Mouse (Mus musculus) CH12.LX (cell line): Measurements from ENCODE around the gene Hcrtr1. TPM values are rescaled to one million over a fixed set of nuclear protein-coding genes. Genes with fewer than 3 reads are reported as not detected.
A peak's percentile ranks its signal among the peaks of the same experiment; 100 is the strongest.

ENCODE experiments used
- DNase-seq: peaks from one replicate; pipeline ENCODE4 v3.0.0-alpha.2; 2013; ENCODE audit errors: extremely low read depth
- H3K27ac ChIP-seq: 2 replicates; pipeline ENCODE4 v1.5.1; 2012; ENCODE audit warnings: low read depth, mild to moderate bottlenecking, control low read depth, moderate library complexity; ENCODE audit not compliant: insufficient read depth
- H3K27me3 ChIP-seq: replicated peaks from 2 replicates; pipeline ENCODE3; 2012; ENCODE audit warnings: inconsistent platforms
- H3K36me3 ChIP-seq, 2 experiments: replicated peaks in 1 of 2; 2 replicates each; pipeline versions ENCODE3 to v1.6.1; 2012; ENCODE audit warnings: inconsistent platforms in 1 of 2, low read length in 1 of 2, mild to moderate bottlenecking in 1 of 2, mixed read lengths in 1 of 2, moderate library complexity in 1 of 2; ENCODE audit not compliant: control insufficient read depth in 1 of 2, insufficient read depth in 1 of 2
- H3K4me1 ChIP-seq, 2 experiments: 2 replicates each; pipeline ENCODE4 v1.6.1; 2012; ENCODE audit warnings: inconsistent platforms in 1 of 2, moderate library complexity in 1 of 2; ENCODE audit not compliant: insufficient read depth in 2 of 2, control insufficient read depth in 1 of 2
- H3K4me2 ChIP-seq: 2 replicates; pipeline ENCODE4 v1.6.1; 2012; ENCODE audit warnings: low read depth, mild to moderate bottlenecking, control low read depth; ENCODE audit not compliant: poor library complexity, insufficient read depth, severe bottlenecking
- H3K4me3 ChIP-seq, 3 experiments: fragments of 150-350 bp in 1 of 3; sonication (generic) in 1 of 3; replicated peaks in 1 of 3; 2 replicates each; pipeline versions ENCODE3 to v1.5.1; 2011 to 2012; ENCODE audit warnings: low read depth in 2 of 3, low read length in 2 of 3, mild to moderate bottlenecking in 2 of 3, moderate library complexity in 2 of 3, control low read depth in 1 of 3, improper control_type of control experiment in 1 of 3, inconsistent platforms in 1 of 3, mixed read lengths in 1 of 3; ENCODE audit not compliant: poor library complexity in 1 of 3
- H3K79me2 ChIP-seq: replicated peaks from 2 replicates; pipeline ENCODE4 v1.6.1; 2012; ENCODE audit warnings: mild to moderate bottlenecking, moderate library complexity; ENCODE audit not compliant: control insufficient read depth, poor library complexity, insufficient read depth, severe bottlenecking; ENCODE audit errors: extremely low read depth
- H3K9ac ChIP-seq: 2 replicates; pipeline ENCODE4 v1.6.1; 2012; ENCODE audit warnings: low read depth, mild to moderate bottlenecking, control low read depth, moderate library complexity; ENCODE audit not compliant: insufficient read depth
- H3K9me3 ChIP-seq: replicated peaks from 2 replicates; pipeline ENCODE3; 2012; ENCODE audit warnings: low read length, inconsistent platforms, mixed read lengths
- CHD2 ChIP-seq: IDR thresholded peaks from 2 replicates; pipeline ENCODE4 v1.6.1; 2011; ENCODE audit warnings: low read length, improper control_type of control experiment
- CTCF ChIP-seq, 2 experiments: IDR thresholded peaks in 1 of 2; conservative IDR thresholded peaks in 1 of 2; 2 replicates each; pipeline ENCODE4 v1.5.1; 2011 to 2012; ENCODE audit warnings: low read depth in 2 of 2, low read length in 2 of 2, improper control_type of control experiment in 1 of 2, inconsistent platforms in 1 of 2, mild to moderate bottlenecking in 1 of 2, moderate library complexity in 1 of 2
- EP300 ChIP-seq: IDR thresholded peaks from 2 replicates; pipeline ENCODE4 v1.6.1; 2011; ENCODE audit warnings: low read length, improper control_type of control experiment
- IRF4 ChIP-seq: IDR thresholded peaks from 2 replicates; pipeline ENCODE4 v1.6.1; 2014; ENCODE audit warnings: low read depth, mild to moderate bottlenecking, inconsistent platforms, low read length, improper control_type of control experiment
- JUND ChIP-seq: conservative IDR thresholded peaks from 2 replicates; pipeline ENCODE4 v1.6.1; 2011; ENCODE audit warnings: low read depth, low read length, improper control_type of control experiment
- MAZ ChIP-seq: IDR thresholded peaks from 2 replicates; pipeline ENCODE4 v1.6.1; 2012; ENCODE audit warnings: low read depth, mild to moderate bottlenecking, inconsistent platforms, low read length, improper control_type of control experiment, moderate library complexity
- MEF2A ChIP-seq: IDR thresholded peaks from 2 replicates; pipeline ENCODE4 v1.6.1; 2014; ENCODE audit warnings: low read depth, mild to moderate bottlenecking, inconsistent platforms, low read length, improper control_type of control experiment, borderline replicate concordance
- PAX5 ChIP-seq: IDR thresholded peaks from 2 replicates; pipeline ENCODE4 v1.6.1; 2012; ENCODE audit warnings: low read length, inconsistent platforms, mixed read lengths
- POLR2AphosphoS2 ChIP-seq: IDR thresholded peaks from 2 replicates; pipeline ENCODE4 v1.6.1; 2011; ENCODE audit warnings: low read depth, low read length, improper control_type of control experiment
- RAD21 ChIP-seq: IDR thresholded peaks from 2 replicates; pipeline ENCODE4 v1.6.1; 2011; ENCODE audit warnings: low read depth, mild to moderate bottlenecking, low read length, improper control_type of control experiment, moderate library complexity
- SIN3A ChIP-seq: IDR thresholded peaks from 2 replicates; pipeline ENCODE4 v1.6.1; 2012; ENCODE audit warnings: low read length, improper control_type of control experiment, inconsistent platforms
- TBP ChIP-seq: conservative IDR thresholded peaks from 2 replicates; pipeline ENCODE4 v1.6.1; 2011; ENCODE audit warnings: low read depth, low read length, improper control_type of control experiment
- TCF12 ChIP-seq: IDR thresholded peaks from 2 replicates; pipeline ENCODE4 v1.6.1; 2014; ENCODE audit warnings: low read depth, mild to moderate bottlenecking, inconsistent platforms, low read length, improper control_type of control experiment
- UBTF ChIP-seq: IDR thresholded peaks from 2 replicates; pipeline ENCODE4 v1.6.1; 2012; ENCODE audit warnings: low read depth, mild to moderate bottlenecking, inconsistent platforms, low read length, improper control_type of control experiment, moderate library complexity
- USF1 ChIP-seq: IDR thresholded peaks from 2 replicates; pipeline ENCODE4 v1.6.1; 2014; ENCODE audit warnings: low read depth, mild to moderate bottlenecking, inconsistent platforms, low read length, improper control_type of control experiment
- dilution Hi-C: fragments of 300-500 bp; cut with MboI; formaldehyde crosslinking; loops from 2 replicates; pipeline ENCODE4 v1.14.3; 2020; ENCODE audit warnings: low sequenced_read_pairs; ENCODE audit not compliant: extremely low pct_unique_long_range_greater_than_20kb, extremely low pct_ligation_motif_present
- in situ Hi-C: fragments of 300-500 bp; cut with MboI; formaldehyde crosslinking; loops from 3 replicates; pipeline ENCODE4 v1.14.3; 2019; ENCODE audit warnings: low sequenced_read_pairs, low pct_ligation_motif_present, low pct_unique_long_range_greater_than_20kb, mixed read lengths
- polyA plus RNA-seq: library from polyadenylated mRNA; unstranded; fragments of >175 nt; gene quantifications from 2 replicates; pipeline ENCODE4 v1.2.1, GENCODE M21; 2012; ENCODE audit warnings: low read depth; ENCODE audit not compliant: insufficient read length
- total RNA-seq, 2 experiments: library from RNA; depleted of rRNA; stranded (reverse); fragments of 300-350 nt in 1 of 2; fragments of >200 nt in 1 of 2; gene quantifications; 2 replicates each; pipeline ENCODE4 v1.2.3; 2012 to 2014

Gene Hcrtr1
- total and polyA plus RNA-seq, 3 experiments: not detected

GRCm38 (mm10) chr4:130102111-130102651 lies 37.0 kb downstream of the Hcrtr1 start, which contains the start of gene Pef1:
Gene Pef1, plus strand, starts transcription at chr4:130102558.
- Histone ChIP-seq H3K4me3 (no peak within 1 kb of the TSS), H3K9me3 (peaks cover 4% of the 10 kb centered on the region), H3K36me3 (no peaks in the 10 kb centered on the region), H3K79me2 (no peaks in the 10 kb centered on the region), H3K4me1 (peaks cover 5 to 14% of the 10 kb centered on the region in 2 experiments), H3K9ac (no peak within 1 kb of the TSS), H3K4me2 (no peak within 1 kb of the TSS; the same call in 1 of the 2 replicates), H3K27ac (no peak within 1 kb of the TSS), H3K27me3 (peaks cover 49% of the 10 kb centered on the region)
- TF ChIP-seq IRF4: peak; percentile 55; the same call in 1 of the 2 replicates
- 0 out of 2 replicates have a peak, but pooled peaks have one; percentile 33 for TF ChIP-seq EP300
- no peak for TF ChIP-seq POLR2AphosphoS2
- in situ Hi-C loops (no loop called here), dilution Hi-C loops (no loop called here)
- DNase-seq: no peak

- dilution Hi-C loops (no loop called here), in situ Hi-C loops (no loop called here)
- Histone ChIP-seq H3K4me2 (no peak overlapping the region), H3K27me3 (peaks cover 58% of the 10 kb centered on the region), H3K4me3 (no peak overlapping the region), H3K27ac (no peak overlapping the region), H3K9ac (no peak overlapping the region), H3K4me1 (peaks cover 3 to 7% of the 10 kb centered on the region in 2 experiments), H3K9me3 (peaks cover 4% of the 10 kb centered on the region), H3K79me2 (no peaks in the 10 kb centered on the region), H3K36me3 (no peaks in the 10 kb centered on the region)
- TF ChIP-seq PAX5 (no peak), TCF12 (no peak), TBP (peak; percentile 87), MEF2A (no peak), MAZ (no peak), SIN3A (no peak), EP300 (no peak), UBTF (peak; percentile 96), CTCF (conservative IDR thresholded peaks at IDR 0.05 in 1 of 2, IDR thresholded peaks at IDR 0.05 in 1 of 2; ENCODE audit: low read depth in 2 of 2, low read length in 2 of 2) (no peak), RAD21 (no peak), CHD2 (no peak), POLR2AphosphoS2 (no peak), JUND (no peak), IRF4 (no peak)
- no peak for DNase-seq
These were observed 38.0 kb downstream of the Hcrtr1 start for GRCm38 (mm10) chr4:130101183-130101582.

- Histone ChIP-seq H3K9me3 (no peaks in the 10 kb centered on the region), H3K27me3 (peaks cover 91% of the 10 kb centered on the region)
- dilution Hi-C loops: no loop called here
These were observed 44.0 kb downstream of the Hcrtr1 start for GRCm38 (mm10) chr4:130095137-130095536.

More at GRCm38 (mm10) chr4:130095137-130095536, 44.0 kb downstream of the Hcrtr1 start:
- no peak overlapping the region for H3K4me3 ChIP-seq
- H3K9ac ChIP-seq: no peak overlapping the region
- peaks cover 10 to 30% of the 10 kb centered on the region in 2 experiments for H3K4me1 ChIP-seq
- no peak for TF ChIP-seq USF1
- TF ChIP-seq POLR2AphosphoS2: no peak
- no peaks in the 10 kb centered on the region for H3K36me3 ChIP-seq
- no peaks in the 10 kb centered on the region for H3K79me2 ChIP-seq
- in situ Hi-C loops: loop anchor here (25.0 kb wide), 2 partner anchors 308 to 383 kb away; no protein-coding TSS in a partner anchor
- no peak overlapping the region for H3K4me2 ChIP-seq
- no peak overlapping the region for H3K27ac ChIP-seq
- DNase-seq: no peak
